Mouse (Mus musculus) forebrain, embryonic 13.5 days (tissue): ENCODE results near the gene Nav2. TPM values are rescaled to one million over a fixed set of nuclear protein-coding genes. Genes with fewer than 3 reads are reported as not detected.

Source experiments
- ATAC-seq: fragments of 200-750 bp; cut with Nextera tagmentation; 2 replicates; pipeline ENCODE4 v1.8.0; 2017
- H3K27ac ChIP-seq: fragments of 300-500 bp; sonication (generic); 2 replicates; pipeline ENCODE4 v1.5.1; 2015; ENCODE audit warnings: inconsistent platforms, mild to moderate bottlenecking, moderate library complexity
- H3K27me3 ChIP-seq: fragments of 300-500 bp; sonication (generic); 2 replicates; pipeline ENCODE4 v1.6.1; 2015; ENCODE audit warnings: mild to moderate bottlenecking, inconsistent platforms
- H3K36me3 ChIP-seq: fragments of 300-500 bp; sonication (generic); 2 replicates; pipeline ENCODE4 v1.6.1; 2015; ENCODE audit warnings: mild to moderate bottlenecking, inconsistent platforms; ENCODE audit not compliant: poor library complexity, severe bottlenecking
- H3K4me1 ChIP-seq: fragments of 300-500 bp; sonication (generic); 2 replicates; pipeline ENCODE4 v1.6.1; 2015; ENCODE audit warnings: inconsistent platforms
- H3K4me2 ChIP-seq: fragments of 300-500 bp; sonication (generic); 2 replicates; pipeline ENCODE4 v1.6.1; 2015; ENCODE audit warnings: inconsistent platforms, mild to moderate bottlenecking, moderate library complexity
- H3K4me3 ChIP-seq: fragments of 300-500 bp; sonication (generic); 2 replicates; pipeline ENCODE4 v1.5.1; 2015; ENCODE audit warnings: mild to moderate bottlenecking, inconsistent platforms
- H3K9ac ChIP-seq: fragments of 300-500 bp; sonication (generic); 2 replicates; pipeline ENCODE4 v1.6.1; 2015; ENCODE audit warnings: mild to moderate bottlenecking, inconsistent platforms
- H3K9me3 ChIP-seq: fragments of 300-500 bp; sonication (generic); replicated peaks from 2 replicates; pipeline ENCODE4 v1.6.1; 2016; ENCODE audit warnings: inconsistent platforms
- WGBS: fragments of 180-500 bp; shearing (Covaris S2); methylation state at CpG from one replicate; pipeline ENCODE4 v1.1.7; 2015; 5-methylcytosine and 5-hydroxymethylcytosine counted together
- polyA plus RNA-seq: library from polyadenylated mRNA; unstranded; fragments of >200 nt; fragmentation: Nextera tagmentation; extraction: Ambion mirVana; gene quantifications from 2 replicates; pipeline ENCODE4 v1.2.1, GENCODE M21; 2015

Gene Nav2
- 11.2 and 11.4 TPM in 2 replicates for polyA plus RNA-seq

DNA sequence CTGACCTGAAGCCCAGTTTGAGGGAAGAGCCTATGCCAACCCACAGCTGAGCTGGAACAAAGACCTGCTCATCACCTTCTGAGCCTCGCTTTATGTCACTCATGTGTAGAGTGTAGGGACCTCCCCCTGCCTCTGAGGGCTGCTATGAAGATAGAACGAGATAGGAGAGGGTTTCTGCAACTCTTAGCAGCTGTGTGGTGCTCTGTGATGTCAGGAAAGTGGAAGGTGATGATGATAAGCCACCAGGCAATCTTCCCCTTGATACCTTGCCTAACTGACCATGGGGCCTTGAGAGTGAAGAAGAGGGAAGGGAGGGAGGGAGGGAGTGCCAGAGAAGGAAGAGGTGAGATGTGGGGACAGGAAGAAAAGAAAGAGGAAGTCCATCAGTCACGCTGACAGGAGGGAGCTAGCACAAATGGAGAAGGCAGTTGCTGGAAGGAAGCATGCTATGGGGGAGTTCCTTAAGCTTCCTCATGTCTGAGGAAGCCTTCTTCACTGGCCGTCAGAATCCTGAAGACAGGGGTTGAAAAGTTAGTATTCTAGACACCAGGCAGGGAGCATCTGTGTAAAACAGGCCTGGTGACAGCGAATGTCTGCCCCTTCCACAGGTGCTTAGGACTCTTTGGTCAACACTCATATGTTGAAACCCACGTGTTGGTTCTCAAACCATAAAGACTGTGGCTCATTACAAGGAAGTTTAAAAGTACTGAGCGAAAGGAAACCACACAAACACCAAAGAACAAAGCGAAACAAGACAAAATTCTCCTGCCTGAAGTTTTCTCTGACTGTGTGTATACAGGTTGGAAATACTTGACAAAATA, at the start of gene Nav2:
TSS of gene Nav2 (plus strand) at position 196 of the 821 bp plus-strand sequence.
- H3K36me3 ChIP-seq, result no peaks in the 10 kb centered on the region
- peaks cover 51% of the 10 kb centered on the region for H3K27me3 ChIP-seq
- ATAC-seq, result no peak
- no peak within 1 kb of the TSS for H3K4me3 ChIP-seq
- H3K4me2 ChIP-seq, result no peak within 1 kb of the TSS
- no peak within 1 kb of the TSS for H3K9ac ChIP-seq
- peaks cover 22% of the 10 kb centered on the region for H3K4me1 ChIP-seq
- WGBS, result 76% methylated on average over 8 of the region's 8 CpGs
- H3K27ac ChIP-seq, result no peak within 1 kb of the TSS
- H3K9me3 ChIP-seq, result no peaks in the 10 kb centered on the region

DNA sequence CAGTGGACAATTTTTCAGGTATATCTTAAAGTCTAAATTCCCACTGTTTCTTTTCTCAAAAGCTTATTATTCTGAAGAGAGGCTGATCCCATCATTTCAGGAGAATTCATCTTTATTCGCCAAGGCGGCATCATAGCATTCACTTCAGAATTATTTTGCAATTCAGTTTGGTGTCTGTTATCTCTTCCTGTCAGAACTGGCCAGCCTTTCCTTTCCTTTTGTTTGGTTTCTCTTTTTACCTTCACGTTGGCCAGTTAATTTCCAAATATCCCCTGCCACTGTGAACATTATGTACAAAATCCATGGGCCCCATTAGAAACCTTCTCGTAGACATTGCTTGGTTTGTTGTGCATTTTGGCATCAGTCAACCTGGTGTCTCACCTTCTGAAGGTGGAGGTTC, 49.2 kb upstream of the Nav2 start:
- H3K27me3 ChIP-seq, result no peaks in the 10 kb centered on the region
- no peak overlapping the region for H3K4me2 ChIP-seq
- no peaks in the 10 kb centered on the region for H3K9me3 ChIP-seq
- H3K4me1 ChIP-seq, result no peaks in the 10 kb centered on the region
- H3K4me3 ChIP-seq, result no peak overlapping the region
- H3K27ac ChIP-seq, result no peak overlapping the region
- no peak for ATAC-seq
- H3K36me3 ChIP-seq, result no peaks in the 10 kb centered on the region
- 92% methylated on average over 4 of the region's 4 CpGs for WGBS
- H3K9ac ChIP-seq, result no peak overlapping the region

DNA sequence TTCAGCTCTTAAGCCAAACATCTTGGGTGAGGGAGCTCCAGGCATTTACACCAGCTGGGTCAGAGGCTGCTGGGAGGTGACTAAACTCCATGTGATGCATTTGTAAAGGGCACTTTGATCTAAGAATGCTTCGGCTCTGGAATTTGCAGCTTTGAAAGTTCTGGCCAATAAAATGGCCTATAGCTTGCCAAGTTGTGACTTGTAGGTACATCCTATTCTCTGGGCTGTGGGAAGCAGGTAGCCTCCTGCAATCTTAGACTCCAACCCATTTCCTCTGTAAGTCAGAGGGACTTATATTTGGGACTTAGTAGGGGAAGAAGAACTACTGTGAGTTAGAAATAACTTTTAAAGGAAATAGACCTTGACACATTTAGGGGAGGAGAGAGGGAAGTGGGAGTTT, 47.6 kb upstream of the Nav2 start:
- no peak for ATAC-seq

DNA sequence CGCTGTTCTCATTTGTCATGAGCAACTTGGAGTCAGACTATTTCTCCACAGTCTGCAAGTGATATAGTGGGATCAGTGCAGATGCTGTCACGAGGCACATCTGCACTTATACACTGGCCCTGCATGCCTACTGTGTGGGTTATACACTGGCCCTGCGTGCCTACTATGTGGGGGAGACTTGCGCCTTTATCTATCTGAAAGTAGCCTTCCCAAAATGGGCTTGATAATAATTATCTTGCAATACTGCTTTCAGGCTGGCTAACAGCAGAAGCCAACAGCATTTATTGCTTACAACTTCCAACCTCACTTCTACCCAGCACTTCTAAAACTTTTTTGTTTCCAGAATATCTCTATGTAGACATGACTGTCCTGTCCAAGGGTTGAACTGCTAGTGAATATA, 46.7 kb upstream of the Nav2 start:
- H3K4me2 ChIP-seq, result no peak overlapping the region
- H3K9ac ChIP-seq, result no peak overlapping the region
- WGBS, result 92% methylated on average over 4 of the region's 4 CpGs
- ATAC-seq, result no peak
- no peak overlapping the region for H3K4me3 ChIP-seq
- no peak overlapping the region for H3K27ac ChIP-seq
- H3K4me1 ChIP-seq, result no peaks in the 10 kb centered on the region
- peaks cover 21% of the 10 kb centered on the region for H3K36me3 ChIP-seq
- H3K27me3 ChIP-seq, result no peaks in the 10 kb centered on the region
- no peaks in the 10 kb centered on the region for H3K9me3 ChIP-seq

More for the DNA sequence above, 47.6 kb upstream of the Nav2 start:
- Histone ChIP-seq H3K27me3 (no peaks in the 10 kb centered on the region), H3K4me1 (no peaks in the 10 kb centered on the region), H3K4me2 (no peak overlapping the region), H3K36me3 (peaks cover 14% of the 10 kb centered on the region), H3K4me3 (no peak overlapping the region), H3K9me3 (no peaks in the 10 kb centered on the region), H3K27ac (no peak overlapping the region), H3K9ac (no peak overlapping the region)
- 93% methylated on average over 1 of the region's 1 CpGs for WGBS

DNA sequence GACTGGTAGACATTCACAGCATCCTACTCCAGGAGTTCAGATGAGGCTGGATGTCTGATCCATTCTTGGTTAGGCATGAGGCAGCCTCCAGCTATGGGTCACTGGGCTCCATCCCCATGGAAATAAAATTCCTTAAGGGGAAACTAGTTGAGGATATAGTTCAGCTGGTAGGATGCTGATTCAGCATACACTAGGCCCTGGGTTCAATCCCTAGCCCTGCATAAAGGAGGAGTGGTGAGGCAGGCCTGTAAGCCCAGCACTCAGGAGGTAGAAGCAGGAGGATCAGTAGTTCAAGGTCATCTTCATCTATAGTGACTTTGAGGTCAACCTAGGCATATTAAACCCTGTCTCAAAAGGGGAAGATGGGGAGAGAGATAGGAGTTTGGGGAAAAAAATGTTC, 44.3 kb upstream of the Nav2 start:
- Histone ChIP-seq H3K4me3 (no peak overlapping the region), H3K9ac (no peak overlapping the region), H3K9me3 (no peaks in the 10 kb centered on the region), H3K4me1 (no peaks in the 10 kb centered on the region), H3K27me3 (no peaks in the 10 kb centered on the region), H3K27ac (no peak overlapping the region), H3K36me3 (peaks cover 41% of the 10 kb centered on the region), H3K4me2 (no peak overlapping the region)
- no peak for ATAC-seq

DNA sequence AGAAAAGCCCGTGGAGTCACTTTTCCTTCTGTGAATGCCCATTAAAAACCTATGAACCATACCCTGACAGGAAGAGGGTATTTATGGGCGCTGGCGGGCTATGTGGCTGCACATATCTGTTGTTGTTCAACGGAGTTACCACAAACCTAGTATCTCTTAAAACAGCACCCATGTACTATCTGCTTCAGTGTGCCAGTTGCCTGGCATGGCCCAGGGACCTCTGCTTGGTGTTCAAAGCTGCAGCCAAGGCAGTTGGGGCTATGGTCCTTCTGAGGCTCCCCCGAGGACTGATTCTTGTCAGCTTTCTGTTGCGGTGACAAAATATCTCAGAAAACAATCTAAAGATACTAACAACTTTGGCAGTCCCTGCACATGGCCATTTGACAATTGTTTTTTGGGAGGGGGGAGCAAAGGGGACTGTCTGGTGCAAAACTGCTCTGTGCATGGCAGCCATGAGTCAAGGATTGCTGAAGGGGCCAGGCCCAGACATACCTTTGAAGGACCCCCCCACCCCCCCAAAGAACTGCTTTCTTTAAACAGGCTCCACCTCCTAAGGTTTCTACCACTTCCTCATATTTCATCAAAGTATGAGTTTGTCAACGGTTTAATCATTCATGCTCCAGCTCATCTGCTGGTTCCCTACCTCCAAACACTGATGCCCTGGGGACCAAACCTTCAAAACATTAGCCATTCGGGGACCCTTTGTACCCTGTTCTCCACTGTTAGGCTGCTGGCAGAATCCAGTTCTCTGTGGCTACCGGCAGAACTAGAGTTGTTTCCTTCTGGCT, 43.7 kb upstream of the Nav2 start:
- no peak for ATAC-seq
- no peak overlapping the region for H3K27ac ChIP-seq

DNA sequence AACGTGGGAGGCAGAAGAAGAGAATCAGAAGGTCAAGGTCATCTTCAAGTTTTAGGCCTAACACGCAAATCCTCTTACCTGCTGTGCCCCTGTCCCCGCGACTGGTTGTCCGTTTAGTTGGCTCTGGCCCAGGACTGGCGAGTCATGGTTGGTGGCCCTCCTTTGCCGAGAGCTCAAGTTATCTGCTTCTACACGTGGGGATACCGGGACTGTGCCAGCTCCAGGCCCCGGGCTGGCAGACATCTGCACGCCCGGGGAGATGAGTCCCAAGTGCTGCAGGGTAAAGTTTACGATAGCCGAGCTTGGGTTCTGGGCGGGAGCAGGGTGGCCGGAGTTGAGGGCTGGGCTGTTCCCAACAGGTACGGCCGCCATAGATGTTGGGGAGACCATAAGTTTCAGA, 40.9 kb upstream of the Nav2 start:
- Histone ChIP-seq H3K4me2 (no peak overlapping the region), H3K27me3 (no peaks in the 10 kb centered on the region), H3K27ac (no peak overlapping the region), H3K36me3 (peaks cover 73% of the 10 kb centered on the region), H3K9me3 (no peaks in the 10 kb centered on the region), H3K9ac (no peak overlapping the region), H3K4me1 (no peaks in the 10 kb centered on the region), H3K4me3 (no peak overlapping the region)
- ATAC-seq, result no peak
- WGBS, result 92% methylated on average over 18 of the region's 18 CpGs

More for the DNA sequence above, 43.7 kb upstream of the Nav2 start:
- WGBS, result 93% methylated on average over 9 of the region's 9 CpGs
- H3K4me3 ChIP-seq, result no peak overlapping the region
- peaks cover 46% of the 10 kb centered on the region for H3K36me3 ChIP-seq
- no peaks in the 10 kb centered on the region for H3K27me3 ChIP-seq
- H3K4me2 ChIP-seq, result no peak overlapping the region
- no peak overlapping the region for H3K9ac ChIP-seq
- H3K9me3 ChIP-seq, result no peaks in the 10 kb centered on the region
- no peaks in the 10 kb centered on the region for H3K4me1 ChIP-seq

DNA sequence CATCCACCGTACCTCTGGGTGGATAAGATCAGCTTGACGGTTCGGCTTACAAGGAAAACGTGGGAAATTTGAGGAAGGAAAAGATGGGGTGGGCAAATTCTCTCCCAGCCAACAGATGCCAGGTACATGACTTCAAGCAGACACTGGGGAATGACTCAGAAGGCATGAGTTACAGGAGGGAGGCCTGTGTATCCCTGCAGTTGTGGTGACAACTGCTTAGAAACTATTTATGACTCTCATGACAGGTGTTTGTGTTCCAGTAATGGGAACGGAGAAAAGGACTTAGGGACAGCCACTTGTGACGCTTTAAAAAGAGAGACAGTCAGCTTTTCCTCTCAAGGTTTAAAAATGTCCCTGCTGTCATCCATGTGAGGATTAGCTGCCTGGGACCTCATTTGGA, 38.4 kb upstream of the Nav2 start:
- ATAC-seq, result no peak
- 94% methylated on average over 6 of the region's 6 CpGs for WGBS
- no peak overlapping the region for H3K4me3 ChIP-seq
- no peaks in the 10 kb centered on the region for H3K9me3 ChIP-seq
- H3K4me2 ChIP-seq, result no peak overlapping the region
- H3K36me3 ChIP-seq, result peaks cover 93% of the 10 kb centered on the region
- no peaks in the 10 kb centered on the region for H3K27me3 ChIP-seq
- H3K4me1 ChIP-seq, result no peaks in the 10 kb centered on the region
- H3K27ac ChIP-seq, result no peak overlapping the region
- H3K9ac ChIP-seq, result no peak overlapping the region

DNA sequence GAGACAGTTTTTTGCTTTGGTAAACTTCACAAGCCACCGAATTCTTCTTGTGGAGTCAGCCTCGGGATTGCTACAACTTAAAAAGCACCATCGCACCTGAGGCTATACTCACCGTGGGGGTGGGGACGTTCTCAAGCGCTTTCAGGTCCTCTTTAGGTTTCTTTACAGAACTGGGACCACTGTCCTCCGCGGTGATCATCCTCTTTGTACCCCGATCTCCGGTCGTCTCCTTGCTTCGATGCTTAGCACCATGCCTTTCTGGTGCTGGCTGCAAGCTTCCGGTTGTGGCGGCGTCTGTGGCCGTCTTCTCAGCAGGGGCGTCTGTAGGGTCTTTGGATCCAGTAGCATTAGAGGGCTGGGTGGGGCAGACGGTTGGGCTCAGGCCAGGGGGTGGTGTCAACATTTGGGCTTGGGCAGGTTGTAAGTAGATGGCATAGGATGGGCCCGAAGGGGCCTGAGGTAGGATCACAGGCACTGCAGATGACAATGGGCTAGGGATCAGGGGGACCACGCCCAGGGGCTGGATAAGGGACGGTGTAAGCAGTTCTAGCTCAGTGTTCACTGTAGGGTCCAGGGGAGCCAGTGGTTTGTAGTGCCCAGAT, 37.8 kb upstream of the Nav2 start:
- Histone ChIP-seq H3K9me3 (no peaks in the 10 kb centered on the region), H3K27me3 (no peaks in the 10 kb centered on the region), H3K27ac (no peak overlapping the region), H3K4me1 (no peaks in the 10 kb centered on the region), H3K4me2 (no peak overlapping the region), H3K9ac (no peak overlapping the region), H3K4me3 (no peak overlapping the region), H3K36me3 (peaks cover 93% of the 10 kb centered on the region)
- 94% methylated on average over 21 of the region's 21 CpGs for WGBS
- no peak for ATAC-seq

DNA sequence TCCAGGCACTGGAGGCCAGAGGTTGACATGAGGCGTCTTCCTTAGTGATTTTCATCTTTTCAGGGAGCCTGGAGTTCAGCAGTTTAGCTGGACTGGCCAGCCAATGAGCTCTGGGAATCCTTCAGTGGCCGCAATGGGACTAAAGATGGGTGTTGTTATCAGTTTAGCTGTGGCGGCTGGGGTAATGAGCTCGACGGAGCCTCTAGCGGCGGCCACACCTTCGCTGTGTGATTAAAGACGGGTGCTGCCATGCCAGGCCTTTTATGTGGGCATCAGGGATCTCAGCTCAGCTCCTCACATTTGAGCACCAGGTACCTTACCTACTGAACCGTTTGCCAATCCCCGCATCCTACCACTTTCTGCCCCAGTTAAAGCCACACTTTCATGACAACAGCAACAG, 37.2 kb upstream of the Nav2 start:
- no peak for ATAC-seq
- 92% methylated on average over 11 of the region's 11 CpGs for WGBS
- Histone ChIP-seq H3K36me3 (peaks cover 91% of the 10 kb centered on the region), H3K9ac (no peak overlapping the region), H3K4me2 (no peak overlapping the region), H3K9me3 (no peaks in the 10 kb centered on the region), H3K4me3 (no peak overlapping the region), H3K4me1 (no peaks in the 10 kb centered on the region), H3K27ac (no peak overlapping the region), H3K27me3 (no peaks in the 10 kb centered on the region)

DNA sequence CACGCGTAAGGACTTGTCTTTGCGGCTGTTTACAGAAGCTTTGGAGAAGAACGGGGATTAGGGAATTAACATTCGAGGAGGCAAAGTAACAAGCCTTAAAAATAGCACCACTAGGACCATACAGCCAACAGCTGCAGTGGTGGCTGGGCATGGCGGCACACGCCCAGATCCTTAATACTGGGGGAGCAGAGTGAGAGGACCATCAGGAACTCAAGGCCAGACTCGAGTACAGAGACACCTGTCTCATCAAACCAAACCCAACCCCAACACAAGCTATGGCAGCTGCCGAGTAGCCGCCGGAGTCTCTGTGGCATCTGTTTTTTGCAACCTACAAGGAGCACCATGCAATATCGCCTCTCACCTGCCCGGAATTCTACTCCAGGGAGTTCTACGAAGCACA, 33.4 kb upstream of the Nav2 start:
- peaks cover 9% of the 10 kb centered on the region for H3K4me1 ChIP-seq
- no peak overlapping the region for H3K27ac ChIP-seq
- no peaks in the 10 kb centered on the region for H3K9me3 ChIP-seq
- no peaks in the 10 kb centered on the region for H3K27me3 ChIP-seq
- ATAC-seq, result no peak; the same call in 1 of the 2 replicates
- no peak overlapping the region for H3K4me2 ChIP-seq
- H3K9ac ChIP-seq, result no peak overlapping the region
- 88% methylated on average over 14 of the region's 14 CpGs for WGBS
- H3K36me3 ChIP-seq, result peaks cover 76% of the 10 kb centered on the region
- H3K4me3 ChIP-seq, result no peak overlapping the region

DNA sequence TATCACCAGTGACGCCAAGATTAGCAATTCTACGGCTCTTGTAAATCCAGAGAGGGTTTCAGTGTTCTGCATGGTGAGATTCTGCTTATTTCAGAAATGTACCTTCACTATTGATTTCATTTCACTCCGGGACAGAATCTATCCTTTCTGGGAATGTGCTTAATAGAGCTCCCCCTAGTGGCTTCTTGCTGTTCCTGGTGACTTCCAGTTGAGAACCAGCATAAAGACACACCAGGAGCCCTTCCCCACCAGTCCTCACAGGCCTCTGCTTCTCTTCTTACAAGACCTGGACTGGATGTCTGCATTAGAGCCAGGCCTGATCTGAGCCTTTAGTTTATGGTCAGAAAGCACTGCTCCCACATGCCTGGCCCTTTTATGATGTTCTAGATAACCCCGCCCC, 32.0 kb upstream of the Nav2 start:
- H3K4me2 ChIP-seq, result no peak overlapping the region
- H3K9ac ChIP-seq, result no peak overlapping the region
- H3K9me3 ChIP-seq, result no peaks in the 10 kb centered on the region
- ATAC-seq, result no peak
- peaks cover 12% of the 10 kb centered on the region for H3K4me1 ChIP-seq
- no peaks in the 10 kb centered on the region for H3K27me3 ChIP-seq
- H3K27ac ChIP-seq, result no peak overlapping the region
- peaks cover 62% of the 10 kb centered on the region for H3K36me3 ChIP-seq
- H3K4me3 ChIP-seq, result no peak overlapping the region
- WGBS, result 73% methylated on average over 4 of the region's 4 CpGs
